Mouse (Mus musculus) ES-E14 (cell line): ENCODE results near the gene Gbp2b.

Experiments used
- CHD2 ChIP-seq: IDR thresholded peaks from 2 replicates; pipeline ENCODE4 v1.6.1; 2014; ENCODE audit warnings: mild to moderate bottlenecking, low read depth, low read length, inconsistent platforms
- HCFC1 ChIP-seq: IDR thresholded peaks from 2 replicates; pipeline ENCODE4 v1.6.1; 2012; ENCODE audit warnings: low read length, inconsistent platforms, borderline replicate concordance; ENCODE audit not compliant: insufficient read depth
- MAFK ChIP-seq: IDR thresholded peaks from 2 replicates; pipeline ENCODE4 v1.6.1; 2014; ENCODE audit warnings: mild to moderate bottlenecking, low read depth, low read length, inconsistent platforms; ENCODE audit not compliant: insufficient read depth
- ZC3H11A ChIP-seq: IDR thresholded peaks from 2 replicates; pipeline ENCODE4 v1.6.1; 2012; ENCODE audit warnings: low read depth, mild to moderate bottlenecking, inconsistent platforms, low read length, borderline replicate concordance

GRCm38 (mm10) chr3:142650205-142650604 is 55.6 kb downstream of the Gbp2b start:
- no peak for TF ChIP-seq HCFC1
- TF ChIP-seq MAFK = 0 out of 2 replicates have a peak, but pooled peaks have one; percentile 29
- TF ChIP-seq ZC3H11A = no peak
- TF ChIP-seq CHD2 = peak; percentile 47; the same call in 1 of the 2 replicates
